Mouse (Mus musculus) embryonic stem cell, embryonic (primary cell): ENCODE data around the gene Rpl11.

Source experiments
- CTCF ChIA-PET, 4 experiments: fragments of 300-600 bp in 2 of 4; fragments of 350-600 bp in 2 of 4; sonication (Branson Sonifier 250); formaldehyde crosslinking; loops; one replicate each; lab custom pipeline; 2022; ENCODE audit warnings: inconsistent platforms in 2 of 4; lab: Charles Lee
- POLR2A ChIA-PET, 4 experiments: fragments of 300-600 bp in 2 of 4; fragments of 350-600 bp in 2 of 4; sonication (Branson Sonifier 250); formaldehyde crosslinking; loops; one replicate each; lab custom pipeline; 2022; ENCODE audit warnings: antibody characterized with exemption in 4 of 4, inconsistent platforms in 1 of 4; lab: Charles Lee

Gene Rpl11

DNA sequence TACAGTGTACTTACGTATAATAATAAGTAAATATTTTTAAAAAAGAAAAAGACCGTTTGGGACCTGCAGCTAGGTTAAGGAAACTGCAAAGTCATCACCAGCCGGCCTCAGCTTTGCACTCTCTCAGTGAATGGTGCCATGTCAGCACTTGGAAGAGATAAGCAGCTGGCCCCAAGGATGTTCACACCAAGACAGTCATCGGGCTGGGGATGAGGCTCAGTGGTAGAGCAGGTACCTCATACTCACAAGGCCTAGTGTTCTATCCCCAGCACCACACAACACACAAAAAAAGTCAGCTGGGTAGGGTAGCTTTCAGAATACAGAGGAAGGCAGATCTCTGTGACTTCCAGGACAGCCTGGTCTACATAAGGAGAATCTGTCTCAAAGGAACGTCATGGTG is 68.0 kb downstream of the Rpl11 start:
- POLR2A ChIA-PET, result interaction anchor here in 2 of 4 experiments (0.6 to 6.3 kb wide), 16 partner anchors 11 to 110 kb away, joined by 3 to 78 read pairs (median 6); partner anchors contain the start of genes Gale (in 2 of the 2), Lypla2 (in 2 of the 2), Fuca1 (in 1 of the 2) and Rpl11 (in 1 of the 2)
- CTCF ChIA-PET, result interaction anchor here in 1 of 4 experiments (0.6 kb wide), 1 partner anchor 54 kb away, joined by 6 read pairs; no protein-coding TSS in a partner anchor

DNA sequence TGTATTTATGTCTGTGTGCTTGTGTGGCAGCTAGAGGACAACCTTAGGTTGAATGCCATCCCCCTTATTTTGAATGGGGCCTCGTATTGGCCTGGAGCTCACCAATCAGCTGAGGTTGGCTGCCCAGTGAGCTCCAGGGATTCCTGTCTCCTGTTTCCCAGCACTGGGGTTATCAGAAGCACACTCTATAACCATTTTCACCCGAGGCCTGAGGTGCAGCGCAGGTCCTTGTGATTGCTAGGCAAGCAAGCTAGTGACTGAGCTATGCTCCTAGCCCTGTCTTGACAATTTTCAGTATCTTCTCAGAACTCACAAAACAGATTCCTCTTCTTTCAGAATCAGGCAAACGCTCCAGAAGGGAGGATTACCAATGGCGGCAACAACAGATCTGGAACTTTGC is 68.7 kb downstream of the Rpl11 start:
- POLR2A ChIA-PET, result interaction anchor here in 3 of 4 experiments (0.6 to 6.3 kb wide), 11 partner anchors 12 to 107 kb away, joined by 3 to 78 read pairs (median 5); partner anchors contain the start of genes Gale (in 2 of the 3), Lypla2 (in 2 of the 3) and Rpl11 (in 1 of the 3)
- CTCF ChIA-PET, result interaction anchor here in 1 of 4 experiments (0.8 to 1.8 kb wide), 3 partner anchors 11 to 275 kb away, joined by 3 to 6 read pairs (median 3); no protein-coding TSS in a partner anchor

DNA sequence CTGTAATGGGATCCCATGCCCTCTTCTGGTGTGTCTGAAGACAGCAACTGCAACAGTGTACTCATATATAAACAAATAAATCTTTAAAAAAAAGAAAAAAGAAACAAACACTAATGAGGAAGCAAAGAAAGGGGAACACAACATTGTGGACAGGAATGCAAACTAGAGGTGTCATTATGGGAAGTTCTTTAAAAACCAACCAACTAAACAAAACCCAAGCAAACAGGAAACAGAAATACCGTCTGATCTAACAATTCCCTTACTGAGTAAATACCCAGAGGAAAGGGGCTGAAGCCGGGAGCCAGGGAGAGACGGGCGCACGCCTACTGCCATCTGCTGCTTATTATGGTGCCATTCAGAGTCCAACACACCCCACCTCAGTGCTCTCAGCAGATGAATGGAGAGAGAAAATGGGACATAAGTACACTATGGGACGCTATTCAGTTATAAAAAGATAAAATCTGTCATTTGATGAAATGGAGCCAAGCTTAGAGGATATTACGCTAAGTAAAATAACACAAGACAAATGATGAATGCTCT is 71.6 kb downstream of the Rpl11 start:
- CTCF ChIA-PET, result interaction anchor here in 1 of 4 experiments (0.6 kb wide), 1 partner anchor 95 kb away, joined by 3 read pairs; no protein-coding TSS in a partner anchor
- POLR2A ChIA-PET, result interaction anchor here in 1 of 4 experiments (0.6 to 0.7 kb wide), 2 partner anchors 19 to 84 kb away, joined by 3 read pairs; no protein-coding TSS in a partner anchor

DNA sequence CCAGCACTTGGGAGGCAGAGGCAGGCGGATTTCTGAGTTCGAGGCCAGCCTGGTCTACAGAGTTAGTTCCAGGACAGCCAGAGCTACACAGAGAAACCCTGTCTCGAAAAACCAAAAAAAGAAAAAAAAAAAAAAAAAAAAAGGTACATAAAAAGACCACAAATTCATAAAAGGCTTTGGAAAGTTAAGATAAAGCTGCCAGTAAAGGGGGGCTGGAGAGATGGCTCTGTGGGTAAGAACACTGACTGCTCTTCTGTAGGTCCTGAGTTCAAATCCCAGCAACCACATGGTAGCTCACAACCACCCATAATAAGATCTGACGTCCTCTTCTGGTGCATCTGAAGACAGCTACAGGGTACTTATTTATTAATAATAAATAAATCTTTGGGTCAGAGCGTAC is 73.0 kb downstream of the Rpl11 start:
- POLR2A ChIA-PET, result interaction anchor here (0.5 to 2.9 kb wide), 10 partner anchors 8 to 282 kb away, joined by 3 to 11 read pairs (median 5); partner anchors contain the start of genes Gale (in 1 of the 4), Lypla2 (in 1 of the 4) and Rpl11 (in 1 of the 4)
- CTCF ChIA-PET, result interaction anchor here in 3 of 4 experiments (0.6 to 1.2 kb wide), 4 partner anchors 8 to 32 kb away, joined by 3 to 7 read pairs (median 4); partner anchors contain the start of gene Lypla2 (in 1 of the 3)
